Mouse (Mus musculus) limb, embryonic 10.5 days (tissue): ENCODE measurements around the gene Nid2. TPM values are rescaled to one million over a fixed set of nuclear protein-coding genes. Genes with fewer than 3 reads are reported as not detected.

Experiments
- DNase-seq: peaks from one replicate; pipeline ENCODE4 v3.0.0-alpha.2; 2017; ENCODE audit warnings: low spot score
- H3K27ac ChIP-seq: fragments of 300-500 bp; sonication (generic); 2 replicates; pipeline ENCODE4 v1.5.1; 2016; ENCODE audit warnings: mild to moderate bottlenecking
- H3K27me3 ChIP-seq: fragments of 300-500 bp; sonication (generic); 2 replicates; pipeline ENCODE4 v1.6.1; 2016; ENCODE audit warnings: low read depth, mild to moderate bottlenecking; ENCODE audit not compliant: poor library complexity, severe bottlenecking
- H3K36me3 ChIP-seq: fragments of 300-500 bp; sonication (generic); 2 replicates; pipeline ENCODE4 v1.6.1; 2016; ENCODE audit warnings: mild to moderate bottlenecking, moderate library complexity
- H3K4me1 ChIP-seq: fragments of 300-500 bp; sonication (generic); 2 replicates; pipeline ENCODE4 v1.6.1; 2016
- H3K4me3 ChIP-seq: fragments of 300-500 bp; sonication (generic); 2 replicates; pipeline ENCODE4 v1.5.1; 2016; ENCODE audit warnings: mild to moderate bottlenecking, moderate library complexity
- H3K9me3 ChIP-seq: fragments of 300-500 bp; sonication (generic); replicated peaks from 2 replicates; pipeline ENCODE4 v1.6.1; 2016; ENCODE audit warnings: mild to moderate bottlenecking
- WGBS: fragments of 180-500 bp; shearing (Covaris S2); methylation state at CpG from one replicate; pipeline ENCODE4 v1.1.7; 2016; 5-methylcytosine and 5-hydroxymethylcytosine counted together
- polyA plus RNA-seq: library from polyadenylated mRNA; unstranded; fragments of >200 nt; fragmentation: Nextera tagmentation; extraction: Ambion mirVana; gene quantifications from 2 replicates; pipeline ENCODE4 v1.2.1, GENCODE M21; 2016

Gene Nid2
- polyA plus RNA-seq, 1 experiment from 2014 or later: 98.5 TPM

DNA sequence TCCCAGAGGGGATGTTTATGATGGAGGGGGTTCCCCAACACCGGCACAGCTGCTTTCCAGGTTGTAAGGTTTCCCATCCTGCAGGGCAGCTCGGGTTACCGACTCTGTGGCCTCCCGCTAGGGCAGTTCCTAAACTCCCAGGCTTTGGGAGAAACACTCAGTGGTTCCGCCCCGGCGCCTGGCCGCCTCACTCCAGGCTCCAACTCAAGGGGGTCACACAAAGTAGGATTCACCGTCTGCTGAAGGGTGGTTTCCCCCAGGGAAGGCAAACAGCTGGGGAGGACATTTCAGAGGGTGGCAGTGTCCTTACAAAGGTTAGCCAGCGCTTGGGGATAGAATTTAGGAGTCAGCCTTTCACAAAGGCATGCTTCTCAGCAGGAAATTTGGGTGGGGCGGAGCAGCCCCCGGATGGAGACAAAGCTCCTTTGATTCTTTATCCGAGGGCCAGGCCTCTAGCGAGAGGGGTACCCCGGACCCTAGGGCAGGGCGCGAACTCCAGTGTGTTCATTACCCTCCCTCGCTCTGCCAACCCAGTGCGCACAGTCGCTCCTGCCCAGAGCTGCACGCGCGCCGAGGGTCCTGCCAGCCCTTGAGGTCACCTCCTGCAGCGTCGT is 547 bp upstream of the Nid2 start:
- Histone ChIP-seq H3K36me3 (peaks cover 21% of the 10 kb centered on the region), H3K27ac (peak overlapping the region; percentile 99), H3K9me3 (no peaks in the 10 kb centered on the region), H3K27me3 (no peaks in the 10 kb centered on the region), H3K4me1 (peaks cover 56% of the 10 kb centered on the region), H3K4me3 (peak overlapping the region; percentile 67)
- DNase-seq: peak; percentile 84
- under 1% methylated on average over 26 of the region's 26 CpGs for WGBS

DNA sequence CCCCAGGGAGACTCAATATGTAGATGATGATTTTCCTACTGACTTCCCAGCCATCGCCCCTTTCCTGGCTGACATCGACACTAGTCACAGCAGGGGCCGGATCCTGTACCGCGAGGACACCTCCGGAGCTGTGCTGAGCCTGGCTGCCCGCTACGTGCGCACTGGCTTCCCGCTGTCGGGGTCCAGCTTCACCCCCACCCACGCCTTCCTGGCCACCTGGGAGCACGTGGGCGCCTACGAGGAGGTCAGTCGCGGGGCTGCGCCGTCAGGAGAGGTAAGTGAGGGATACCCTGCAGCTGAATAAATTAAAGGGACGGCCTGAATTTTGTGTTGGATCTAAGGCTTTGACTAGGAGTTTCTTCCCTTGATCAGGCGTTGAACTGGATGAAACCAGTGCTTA is 1.2 kb downstream of the Nid2 start:
- Histone ChIP-seq H3K36me3 (peaks cover 39% of the 10 kb centered on the region), H3K4me3 (peak overlapping the region; percentile 67), H3K27ac (peak overlapping the region; percentile 99), H3K4me1 (peaks cover 56% of the 10 kb centered on the region), H3K9me3 (no peaks in the 10 kb centered on the region), H3K27me3 (no peaks in the 10 kb centered on the region)
- WGBS: 2% methylated on average over 21 of the region's 21 CpGs
- DNase-seq: peak; percentile 57

DNA sequence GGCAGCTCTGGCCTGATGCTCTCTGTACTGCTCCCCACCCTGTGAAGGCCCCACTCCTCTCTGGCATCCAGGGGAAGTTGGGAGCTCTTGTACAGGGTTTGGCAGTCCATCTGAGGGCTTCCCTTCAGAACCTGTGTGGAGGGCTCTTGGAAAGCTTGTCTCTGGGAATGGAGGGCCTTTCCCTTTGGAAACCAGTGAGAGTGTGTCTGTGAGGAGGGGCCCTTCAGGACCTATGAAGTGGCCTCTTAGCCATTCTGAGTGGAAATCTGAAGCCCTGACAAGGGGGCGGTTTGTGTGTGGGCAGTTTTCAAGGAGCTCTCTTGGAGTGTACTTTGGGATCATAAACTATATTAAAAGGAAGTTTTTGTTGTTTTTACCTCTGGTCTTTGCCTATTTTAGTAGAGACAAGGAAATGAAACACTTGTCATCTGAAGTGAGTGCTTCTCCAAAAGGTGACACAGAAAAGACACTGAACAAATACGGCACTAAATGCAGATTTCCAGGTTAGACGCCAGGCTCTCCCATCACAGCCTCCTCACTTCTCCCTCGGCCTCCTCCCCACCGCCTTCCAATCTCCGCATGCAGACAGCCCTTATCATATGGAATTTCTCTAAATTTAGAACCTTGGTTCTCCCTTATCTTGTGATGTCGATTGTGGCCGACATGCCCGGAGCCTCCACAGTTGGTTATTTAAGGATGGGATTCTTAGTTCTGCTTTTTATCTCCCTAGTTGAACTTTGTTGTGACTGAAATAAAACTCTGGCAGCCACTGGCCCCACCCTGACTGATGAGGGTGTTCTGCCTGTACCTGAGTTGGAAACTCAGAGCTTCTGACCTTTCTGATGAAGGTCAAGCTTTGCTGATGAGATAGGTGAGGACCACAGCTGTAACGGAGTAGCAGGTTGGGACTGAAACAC is 8.5 kb downstream of the Nid2 start:
- H3K36me3 ChIP-seq: peaks cover 62% of the 10 kb centered on the region
- peaks cover 46% of the 10 kb centered on the region for H3K4me1 ChIP-seq
- no peaks in the 10 kb centered on the region for H3K27me3 ChIP-seq
- no peak overlapping the region for H3K4me3 ChIP-seq
- no peaks in the 10 kb centered on the region for H3K9me3 ChIP-seq
- H3K27ac ChIP-seq: 0 out of 2 replicates have a peak overlapping the region, but pooled peaks have one; percentile 6
- DNase-seq: no peak
- 70% methylated on average over 10 of the region's 10 CpGs for WGBS

DNA sequence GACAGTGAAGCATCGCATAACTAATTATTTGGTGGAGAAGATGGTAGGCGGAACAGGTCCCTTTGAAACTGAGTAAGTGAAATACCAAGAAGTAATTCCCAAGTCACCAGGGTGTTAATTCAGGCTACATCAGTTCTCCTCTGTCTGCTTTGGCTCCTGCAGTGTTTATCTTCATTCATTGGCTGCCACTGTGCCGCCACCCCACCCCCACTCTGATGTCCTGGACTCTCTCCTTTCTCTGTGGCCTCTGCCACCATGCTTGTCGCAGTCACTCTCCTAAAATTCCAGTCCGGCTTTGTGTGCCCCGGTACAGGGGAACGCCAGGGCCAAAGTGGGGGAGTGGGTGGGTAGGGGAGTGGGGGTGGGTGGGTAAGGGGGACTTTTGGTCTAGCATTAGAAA is 9.7 kb downstream of the Nid2 start:
- H3K4me1 ChIP-seq: peaks cover 50% of the 10 kb centered on the region
- DNase-seq: no peak
- H3K4me3 ChIP-seq: no peak overlapping the region
- H3K27me3 ChIP-seq: no peaks in the 10 kb centered on the region
- WGBS: 24% methylated on average over 7 of the region's 7 CpGs
- peaks cover 62% of the 10 kb centered on the region for H3K36me3 ChIP-seq
- H3K27ac ChIP-seq: no peak overlapping the region
- no peaks in the 10 kb centered on the region for H3K9me3 ChIP-seq

DNA sequence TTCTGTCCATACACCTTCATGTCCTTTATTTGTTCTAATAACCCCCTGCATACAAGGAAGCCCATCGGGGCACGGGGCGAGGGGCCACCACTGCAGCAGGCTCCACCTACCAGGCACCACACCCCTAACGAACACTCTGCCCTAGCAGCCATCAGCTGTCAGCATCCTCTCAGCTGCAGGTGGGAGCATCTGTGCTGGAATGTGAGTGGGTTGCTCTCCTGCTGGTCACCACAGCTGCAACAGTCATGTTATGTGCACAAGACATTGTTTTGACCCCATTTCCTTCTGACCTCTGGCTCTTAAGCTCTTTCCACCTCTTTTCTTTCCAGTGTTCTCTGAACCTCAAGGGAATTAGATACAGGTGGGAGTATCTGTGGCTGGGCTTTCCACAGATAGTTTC is 10.9 kb downstream of the Nid2 start:
- Histone ChIP-seq H3K27ac (no peak overlapping the region), H3K4me1 (peaks cover 63% of the 10 kb centered on the region), H3K36me3 (peaks cover 52% of the 10 kb centered on the region), H3K27me3 (no peaks in the 10 kb centered on the region), H3K9me3 (no peaks in the 10 kb centered on the region), H3K4me3 (no peak overlapping the region)
- peak; percentile 41 for DNase-seq
- 45% methylated on average over 4 of the region's 4 CpGs for WGBS

DNA sequence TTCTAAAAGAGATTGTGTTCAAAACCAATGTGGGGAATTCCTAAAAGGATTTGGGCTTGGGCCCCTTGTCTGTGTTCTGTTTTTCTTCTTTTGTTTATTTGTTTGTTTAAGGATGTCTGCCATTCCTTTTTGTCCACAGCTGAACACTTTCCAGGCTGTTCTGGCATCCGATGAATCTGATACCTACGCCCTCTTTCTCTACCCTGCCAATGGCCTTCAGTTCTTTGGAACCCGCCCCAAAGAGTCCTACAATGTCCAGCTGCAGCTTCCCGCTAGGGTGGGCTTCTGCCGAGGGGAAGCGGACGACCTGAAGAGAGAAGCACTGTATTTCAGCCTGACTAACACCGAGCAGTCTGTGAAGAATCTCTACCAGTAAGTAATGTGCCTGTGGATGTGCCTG is 12.5 kb downstream of the Nid2 start:
- no peaks in the 10 kb centered on the region for H3K9me3 ChIP-seq
- H3K27me3 ChIP-seq: no peaks in the 10 kb centered on the region
- 54% methylated on average over 8 of the region's 8 CpGs for WGBS
- DNase-seq: no peak
- no peak overlapping the region for H3K4me3 ChIP-seq
- peaks cover 51% of the 10 kb centered on the region for H3K36me3 ChIP-seq
- H3K4me1 ChIP-seq: peaks cover 76% of the 10 kb centered on the region
- peak overlapping the region; percentile 3; the same call in 1 of the 2 replicates for H3K27ac ChIP-seq

DNA sequence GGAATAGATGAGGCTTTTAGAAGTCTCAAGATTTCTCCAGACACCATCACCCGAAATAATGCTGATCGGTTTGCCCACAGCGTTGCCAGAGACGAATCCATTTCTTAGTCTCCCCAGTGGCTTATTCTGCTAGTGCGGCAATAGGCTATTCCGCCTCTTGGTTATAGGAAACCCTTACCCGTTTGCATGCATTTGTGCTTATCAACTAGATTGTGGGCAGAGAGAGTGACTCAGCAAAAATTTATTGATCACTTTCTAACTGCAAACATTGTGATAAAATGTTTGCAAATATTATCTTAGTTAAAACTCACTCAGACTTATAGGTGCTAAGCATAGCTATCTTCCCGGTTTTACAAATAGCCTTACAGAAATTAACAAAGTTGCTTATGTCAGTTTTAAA is 13.3 kb downstream of the Nid2 start:
- H3K4me1 ChIP-seq: peaks cover 79% of the 10 kb centered on the region
- H3K27me3 ChIP-seq: no peaks in the 10 kb centered on the region
- no peak overlapping the region for H3K27ac ChIP-seq
- WGBS: 91% methylated on average over 8 of the region's 8 CpGs
- no peak for DNase-seq
- H3K9me3 ChIP-seq: no peaks in the 10 kb centered on the region
- peaks cover 53% of the 10 kb centered on the region for H3K36me3 ChIP-seq
- H3K4me3 ChIP-seq: no peak overlapping the region

DNA sequence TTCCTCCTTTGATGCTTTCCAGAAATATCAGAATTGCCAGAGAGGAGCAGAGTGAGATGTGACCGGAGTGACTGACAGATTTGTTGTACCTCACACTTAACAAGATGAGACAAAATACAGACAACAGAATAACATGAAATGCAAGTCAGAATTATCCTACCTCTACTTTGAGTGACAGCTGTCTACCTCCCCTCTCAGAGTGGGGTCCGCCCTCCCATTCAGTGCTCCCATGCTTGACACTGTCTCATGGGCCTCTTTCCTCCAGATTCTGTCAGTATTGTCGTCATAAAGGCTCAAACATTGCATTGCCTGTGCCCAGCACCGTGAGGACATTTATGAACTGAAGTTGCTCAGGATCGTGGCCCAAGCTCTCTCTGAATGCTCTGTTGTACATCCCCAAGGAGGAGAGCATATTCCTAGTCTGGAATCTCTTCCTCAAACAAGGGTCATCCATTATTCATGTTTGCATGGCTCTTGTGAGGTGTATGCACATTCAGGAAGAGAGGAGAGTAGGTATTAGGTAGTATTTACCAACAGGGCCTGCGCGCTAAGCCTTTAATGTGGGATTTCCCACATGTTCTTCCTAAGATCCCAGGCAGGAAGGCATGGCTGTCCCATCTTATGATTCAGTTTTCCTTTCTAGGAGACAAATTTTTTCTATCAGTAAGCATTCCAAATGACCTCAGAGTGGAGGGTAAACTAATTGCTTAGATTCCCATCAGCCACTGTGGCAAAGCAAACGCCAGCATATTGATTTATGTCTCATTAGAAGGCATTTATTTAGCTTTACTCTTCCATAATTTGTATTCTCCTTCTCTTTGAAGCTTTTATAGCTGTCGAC is 14.7 kb downstream of the Nid2 start:
- 69% methylated on average over 9 of the region's 9 CpGs for WGBS
- Histone ChIP-seq H3K4me3 (no peak overlapping the region), H3K27ac (0 out of 2 replicates have a peak overlapping the region, but pooled peaks have one; percentile 53), H3K36me3 (peaks cover 59% of the 10 kb centered on the region), H3K9me3 (no peaks in the 10 kb centered on the region), H3K27me3 (no peaks in the 10 kb centered on the region), H3K4me1 (peaks cover 85% of the 10 kb centered on the region)
- no peak for DNase-seq

DNA sequence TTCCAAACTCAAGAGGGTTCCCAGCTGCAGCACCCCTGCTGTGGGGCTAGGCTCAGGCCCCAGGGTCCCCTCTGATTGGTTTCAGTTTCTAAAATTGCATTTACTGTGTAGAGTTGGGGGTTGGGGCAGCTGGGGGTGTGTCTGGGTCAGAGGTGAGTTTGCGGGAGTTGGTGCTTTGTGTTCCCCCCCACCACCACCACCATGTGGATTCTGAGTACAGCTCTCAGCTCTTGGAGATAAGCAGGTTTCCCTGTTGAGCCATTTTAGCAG is 15.2 kb downstream of the Nid2 start:
- Histone ChIP-seq H3K9me3 (no peaks in the 10 kb centered on the region), H3K36me3 (peaks cover 59% of the 10 kb centered on the region), H3K4me3 (no peak overlapping the region), H3K27me3 (no peaks in the 10 kb centered on the region), H3K4me1 (peaks cover 84% of the 10 kb centered on the region), H3K27ac (0 out of 2 replicates have a peak overlapping the region, but pooled peaks have one; percentile 53)
- DNase-seq: peak; percentile 48
- WGBS: 0% methylated on average over 1 of the region's 1 CpGs

DNA sequence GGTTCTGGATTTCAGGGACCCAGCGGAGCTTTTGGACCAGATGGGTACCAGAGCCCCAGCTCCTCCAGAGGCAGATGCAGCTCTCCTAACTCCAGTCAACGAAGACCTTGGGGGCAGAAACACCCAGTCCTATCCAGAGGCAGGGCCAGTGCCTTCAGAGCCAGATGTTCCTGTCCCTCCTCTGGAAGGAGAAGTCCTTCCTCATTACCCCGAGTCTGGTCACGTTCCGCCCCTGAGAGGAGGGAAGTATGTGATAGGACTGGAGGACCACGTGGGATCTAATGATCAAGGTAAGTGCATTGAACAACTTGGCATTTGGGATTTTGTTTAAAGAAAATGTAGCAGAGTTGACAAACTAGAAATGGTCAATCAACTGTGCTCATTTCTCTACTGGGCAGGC is 17.6 kb downstream of the Nid2 start:
- no peaks in the 10 kb centered on the region for H3K9me3 ChIP-seq
- H3K4me1 ChIP-seq: peaks cover 62% of the 10 kb centered on the region
- peak overlapping the region; percentile 51 for H3K27ac ChIP-seq
- DNase-seq: no peak
- no peaks in the 10 kb centered on the region for H3K27me3 ChIP-seq
- WGBS: 92% methylated on average over 6 of the region's 6 CpGs
- no peak overlapping the region for H3K4me3 ChIP-seq
- peaks cover 63% of the 10 kb centered on the region for H3K36me3 ChIP-seq

DNA sequence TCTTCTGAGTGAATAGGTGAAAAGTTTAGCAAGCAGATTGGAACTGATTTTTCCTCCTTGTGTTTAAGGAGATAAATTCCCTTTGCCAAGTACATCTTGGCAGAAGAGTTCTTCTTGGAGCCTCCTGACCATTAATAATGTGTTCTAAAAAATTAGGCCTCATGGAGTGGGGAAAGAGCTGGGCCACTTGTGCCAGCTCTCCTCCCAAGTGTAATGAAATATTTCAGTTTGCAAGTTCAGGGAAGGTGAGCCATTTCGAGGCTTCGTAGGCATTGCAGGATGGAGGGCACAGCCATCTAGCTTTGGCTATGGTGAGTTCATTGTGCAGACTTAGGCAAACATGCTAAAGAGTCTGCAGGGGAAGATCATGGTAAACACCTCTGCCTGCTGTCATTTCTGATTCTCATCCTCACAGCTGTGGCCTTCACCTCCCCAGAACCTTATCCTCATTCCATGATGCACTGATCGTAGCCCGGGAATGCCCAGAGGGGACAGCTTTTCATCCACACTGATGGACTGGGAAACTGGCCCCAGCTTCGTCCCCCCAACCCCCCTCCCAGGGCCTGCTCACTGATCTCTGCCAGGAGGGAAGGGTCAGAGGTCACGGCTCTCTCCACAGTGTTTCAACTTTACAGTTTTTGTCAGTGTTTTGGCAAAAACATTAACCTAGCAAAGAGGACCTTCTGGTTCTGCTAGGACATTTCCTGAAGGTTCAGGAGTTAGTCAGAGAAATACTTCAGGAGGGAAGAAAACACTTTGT is 18.6 kb downstream of the Nid2 start:
- H3K27me3 ChIP-seq: no peaks in the 10 kb centered on the region
- WGBS: 32% methylated on average over 6 of the region's 6 CpGs
- peak overlapping the region; percentile 36; the same call in 1 of the 2 replicates for H3K27ac ChIP-seq
- peak; percentile 35 for DNase-seq
- no peaks in the 10 kb centered on the region for H3K9me3 ChIP-seq
- H3K36me3 ChIP-seq: peaks cover 60% of the 10 kb centered on the region
- H3K4me1 ChIP-seq: peaks cover 59% of the 10 kb centered on the region
- no peak overlapping the region for H3K4me3 ChIP-seq

DNA sequence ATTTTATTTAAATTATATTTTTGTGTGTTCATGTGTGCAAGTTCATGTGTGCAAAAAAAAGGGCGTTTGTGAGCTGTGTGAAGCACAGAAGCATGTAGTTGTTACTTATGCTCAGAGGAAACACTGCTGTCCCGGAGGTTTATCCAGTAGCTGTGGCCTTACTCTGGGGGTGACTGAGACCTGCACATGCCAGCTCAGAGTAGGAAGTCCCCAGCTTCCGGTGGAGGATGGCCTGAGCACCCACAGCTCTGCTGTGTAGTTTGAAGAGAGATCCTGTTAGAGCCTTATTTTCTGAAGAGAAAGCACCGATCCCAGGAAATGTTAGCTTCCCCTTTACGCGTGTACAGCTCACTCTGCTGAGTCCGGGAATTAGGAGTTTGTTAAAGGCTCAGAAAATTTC is 20.1 kb downstream of the Nid2 start:
- Histone ChIP-seq H3K27ac (no peak overlapping the region), H3K9me3 (0 out of 2 replicates have a peak, but pooled peaks cover 1% of the 10 kb centered on the region), H3K27me3 (no peaks in the 10 kb centered on the region), H3K4me1 (peaks cover 47% of the 10 kb centered on the region), H3K36me3 (peaks cover 61% of the 10 kb centered on the region), H3K4me3 (no peak overlapping the region)
- no peak for DNase-seq
- 84% methylated on average over 7 of the region's 7 CpGs for WGBS
